Mouse (Mus musculus) neutrophil, adult 5-6 weeks (primary cell): ENCODE results near the gene Arid3b. TPM values are rescaled to one million over a fixed set of nuclear protein-coding genes. Genes with fewer than 3 reads are reported as not detected.
A peak's percentile ranks its signal among the peaks of the same experiment; 100 is the strongest.

Experiments used
- ATAC-seq: fragments of 151-379, 151-347 bp; 2 replicates; pipeline ENCODE4 v1.8.0; 2017; ENCODE audit warnings: mild to moderate bottlenecking, moderate TSS enrichment; ENCODE audit not compliant: insufficient number of reproducible peaks, poor library complexity, low FRiP score, severe bottlenecking; ENCODE audit errors: extremely low read depth
- total RNA-seq: library from RNA; stranded (forward); fragments of 200-1000 nt; gene quantifications from 2 replicates; pipeline ENCODE4 v1.2.3, GENCODE M21; 2017

Gene Arid3b
- total RNA-seq, 1 experiment from 2014 or later: 51.3 TPM

GRCm38 (mm10) chr9:57761563-57762551 is 74.7 kb downstream of the Arid3b start:
- no peak for ATAC-seq

- no peak for ATAC-seq
Observed at GRCm38 (mm10) chr9:57760416-57761146, 76.0 kb downstream of the Arid3b start.

- peak; percentile 51 for ATAC-seq
Observed at GRCm38 (mm10) chr9:57759289-57759688, 77.3 kb downstream of the Arid3b start.

- ATAC-seq: no peak
Observed at GRCm38 (mm10) chr9:57758528-57758927, 78.1 kb downstream of the Arid3b start.

GRCm38 (mm10) chr9:57757578-57757977 is 79.0 kb downstream of the Arid3b start:
- ATAC-seq: no peak

GRCm38 (mm10) chr9:57750901-57751300 is 85.7 kb downstream of the Arid3b start:
- ATAC-seq: no peak

- no peak for ATAC-seq
Observed at GRCm38 (mm10) chr9:57748831-57749230, 87.8 kb downstream of the Arid3b start.

GRCm38 (mm10) chr9:57748137-57748536 is 88.5 kb downstream of the Arid3b start:
- no peak for ATAC-seq

GRCm38 (mm10) chr9:57747067-57747466 is 89.5 kb downstream of the Arid3b start:
- ATAC-seq: no peak

- peak; percentile 71; the same call in 1 of the 2 replicates for ATAC-seq
Observed at GRCm38 (mm10) chr9:57744462-57745091, 92.0 kb downstream of the Arid3b start.

Other genes starting within 250 kb of the Arid3b start
- gene Ulk3, start 247.3 kb downstream of the Arid3b start, total RNA-seq: 34.4 and 39.3 TPM in 2 replicates
- not detected in 2 replicates for gene Cplx3, start 230.5 kb downstream of the Arid3b start, total RNA-seq
- gene Lman1l, start 216.0 kb downstream of the Arid3b start, total RNA-seq: 0.93 and 2.0 TPM in 2 replicates
- 499 and 556 TPM in 2 replicates for gene Csk, start 183.2 kb downstream of the Arid3b start, total RNA-seq
- gene Cyp1a2, start 153.1 kb downstream of the Arid3b start, total RNA-seq: not detected in 2 replicates
- gene Cyp1a1, start 148.9 kb downstream of the Arid3b start, total RNA-seq: not detected in 2 replicates
- 4.5 and 5.8 TPM in 2 replicates for gene Edc3, start 128.3 kb downstream of the Arid3b start, total RNA-seq
- 110 and 117 TPM in 2 replicates for gene Clk3, start 70.9 kb downstream of the Arid3b start, total RNA-seq
- 42.5 and 51.2 TPM in 2 replicates for gene Ubl7, start 74.2 kb upstream of the Arid3b start, total RNA-seq
- 7.0 and 7.4 TPM in 2 replicates for gene Sema7a, start 103.3 kb upstream of the Arid3b start, total RNA-seq
- 2.6 and 2.7 TPM in 2 replicates for gene Cyp11a1, start 169.6 kb upstream of the Arid3b start, total RNA-seq
- not detected in 2 replicates for gene Stra6, start 227.0 kb upstream of the Arid3b start, total RNA-seq